Mouse (Mus musculus): Measurements from ENCODE around the gene Zfp710. TPM values are rescaled to one million over a fixed set of nuclear protein-coding genes. Genes with fewer than 3 reads are reported as not detected.

Gene Zfp710
- polyA plus RNA-seq, 1 experiment from 2014 or later: 17.0 TPM

GRCm38 (mm10) chr7:80090191-80091003 lies 65.8 kb downstream of the Zfp710 start:
- Histone ChIP-seq H3K4me3 (replicated peaks; ENCODE audit: low read depth, low read length) (no peak overlapping the region), H3K27ac (replicated peaks; ENCODE audit: low read depth, low read length) (no peak overlapping the region), H3K4me1 (ENCODE audit: control insufficient read depth, insufficient read depth, low read length) (no peaks in the 10 kb centered on the region), H3K36me3 (ENCODE audit: control insufficient read depth, insufficient read depth, low read length) (peaks cover 90% of the 10 kb centered on the region), H3K9me3 (ENCODE audit: control insufficient read depth, low read length) (no peaks in the 10 kb centered on the region), H3K27me3 (ENCODE audit: control insufficient read depth, insufficient read depth, low read length) (no peaks in the 10 kb centered on the region), H3K9ac (replicated peaks; ENCODE audit: low read length) (no peak overlapping the region), H3K4me2 (ENCODE audit: low read length) (no peak overlapping the region)
- DNase-seq: no peak
- 90% methylated on average over 18 of the region's 18 CpGs for WGBS
- ATAC-seq (ENCODE audit: low FRiP score, low TSS enrichment): no peak

GRCm38 (mm10) chr7:80091004-80091865 lies 66.6 kb downstream of the Zfp710 start:
- 74% methylated on average over 13 of the region's 13 CpGs for WGBS
- H3K4me2 ChIP-seq (ENCODE audit: low read length): no peak overlapping the region
- H3K4me1 ChIP-seq (ENCODE audit: control insufficient read depth, insufficient read depth, low read length): no peaks in the 10 kb centered on the region
- H3K9me3 ChIP-seq (ENCODE audit: control insufficient read depth, low read length): no peaks in the 10 kb centered on the region
- H3K27ac ChIP-seq (replicated peaks; ENCODE audit: low read depth, low read length): no peak overlapping the region
- no peaks in the 10 kb centered on the region for H3K27me3 ChIP-seq (ENCODE audit: control insufficient read depth, insufficient read depth, low read length)
- DNase-seq (no peak), ATAC-seq (ENCODE audit: low FRiP score, low TSS enrichment) (no peak)
- peaks cover 94% of the 10 kb centered on the region for H3K36me3 ChIP-seq (ENCODE audit: control insufficient read depth, insufficient read depth, low read length)
- no peak overlapping the region for H3K4me3 ChIP-seq (replicated peaks; ENCODE audit: low read depth, low read length)
- no peak overlapping the region for H3K9ac ChIP-seq (replicated peaks; ENCODE audit: low read length)

- DNase-seq (no peak), ATAC-seq (ENCODE audit: low FRiP score, low TSS enrichment) (no peak)
- Histone ChIP-seq H3K4me1 (ENCODE audit: control insufficient read depth, insufficient read depth, low read length) (no peaks in the 10 kb centered on the region), H3K27ac (replicated peaks; ENCODE audit: low read depth, low read length) (no peak overlapping the region), H3K4me3 (replicated peaks; ENCODE audit: low read depth, low read length) (no peak overlapping the region), H3K27me3 (ENCODE audit: control insufficient read depth, insufficient read depth, low read length) (no peaks in the 10 kb centered on the region), H3K9me3 (ENCODE audit: control insufficient read depth, low read length) (no peaks in the 10 kb centered on the region), H3K36me3 (ENCODE audit: control insufficient read depth, insufficient read depth, low read length) (peaks cover 94% of the 10 kb centered on the region), H3K4me2 (ENCODE audit: low read length) (no peak overlapping the region), H3K9ac (replicated peaks; ENCODE audit: low read length) (no peak overlapping the region)
- 86% methylated on average over 4 of the region's 4 CpGs for WGBS
These were observed 67.2 kb downstream of the Zfp710 start for GRCm38 (mm10) chr7:80091866-80092210.

GRCm38 (mm10) chr7:80092351-80093046 lies 67.9 kb downstream of the Zfp710 start:
- no peak overlapping the region for H3K4me3 ChIP-seq (replicated peaks; ENCODE audit: low read depth, low read length)
- H3K9ac ChIP-seq (replicated peaks; ENCODE audit: low read length): no peak overlapping the region
- 75% methylated on average over 9 of the region's 9 CpGs for WGBS
- no peaks in the 10 kb centered on the region for H3K9me3 ChIP-seq (ENCODE audit: control insufficient read depth, low read length)
- H3K36me3 ChIP-seq (ENCODE audit: control insufficient read depth, insufficient read depth, low read length): peaks cover 94% of the 10 kb centered on the region
- no peak for DNase-seq
- no peak overlapping the region for H3K4me2 ChIP-seq (ENCODE audit: low read length)
- ATAC-seq (ENCODE audit: low FRiP score, low TSS enrichment): no peak
- H3K27me3 ChIP-seq (ENCODE audit: control insufficient read depth, insufficient read depth, low read length): no peaks in the 10 kb centered on the region
- H3K27ac ChIP-seq (replicated peaks; ENCODE audit: low read depth, low read length): no peak overlapping the region
- no peaks in the 10 kb centered on the region for H3K4me1 ChIP-seq (ENCODE audit: control insufficient read depth, insufficient read depth, low read length)

GRCm38 (mm10) chr7:80094481-80094880 lies 69.9 kb downstream of the Zfp710 start:
- Histone ChIP-seq H3K4me3 (replicated peaks; ENCODE audit: low read depth, low read length) (no peak overlapping the region), H3K4me1 (ENCODE audit: control insufficient read depth, insufficient read depth, low read length) (no peaks in the 10 kb centered on the region), H3K4me2 (ENCODE audit: low read length) (no peak overlapping the region), H3K9ac (replicated peaks; ENCODE audit: low read length) (no peak overlapping the region), H3K36me3 (ENCODE audit: control insufficient read depth, insufficient read depth, low read length) (peaks cover 97% of the 10 kb centered on the region), H3K27me3 (ENCODE audit: control insufficient read depth, insufficient read depth, low read length) (no peaks in the 10 kb centered on the region), H3K9me3 (ENCODE audit: control insufficient read depth, low read length) (no peaks in the 10 kb centered on the region), H3K27ac (replicated peaks; ENCODE audit: low read depth, low read length) (no peak overlapping the region)
- DNase-seq (no peak), ATAC-seq (ENCODE audit: low FRiP score, low TSS enrichment) (no peak)
- WGBS: 64% methylated on average over 5 of the region's 5 CpGs

GRCm38 (mm10) chr7:80095598-80096309 lies 71.1 kb downstream of the Zfp710 start:
- Histone ChIP-seq H3K4me1 (ENCODE audit: control insufficient read depth, insufficient read depth, low read length) (no peaks in the 10 kb centered on the region), H3K4me2 (ENCODE audit: low read length) (no peak overlapping the region), H3K27me3 (ENCODE audit: control insufficient read depth, insufficient read depth, low read length) (no peaks in the 10 kb centered on the region), H3K36me3 (ENCODE audit: control insufficient read depth, insufficient read depth, low read length) (peaks cover 97% of the 10 kb centered on the region), H3K4me3 (replicated peaks; ENCODE audit: low read depth, low read length) (no peak overlapping the region), H3K9ac (replicated peaks; ENCODE audit: low read length) (no peak overlapping the region), H3K27ac (replicated peaks; ENCODE audit: low read depth, low read length) (no peak overlapping the region), H3K9me3 (ENCODE audit: control insufficient read depth, low read length) (no peaks in the 10 kb centered on the region)
- DNase-seq (no peak), ATAC-seq (ENCODE audit: low FRiP score, low TSS enrichment) (no peak)
- 96% methylated on average over 20 of the region's 20 CpGs for WGBS

GRCm38 (mm10) chr7:80098389-80098976 lies 73.9 kb downstream of the Zfp710 start:
- ATAC-seq (ENCODE audit: low FRiP score, low TSS enrichment) (no peak), DNase-seq (no peak)

GRCm38 (mm10) chr7:80103335-80103734 lies 78.7 kb downstream of the Zfp710 start:
- Histone ChIP-seq H3K4me1 (ENCODE audit: control insufficient read depth, insufficient read depth, low read length) (no peaks in the 10 kb centered on the region), H3K9ac (replicated peaks; ENCODE audit: low read length) (no peak overlapping the region), H3K27ac (replicated peaks; ENCODE audit: low read depth, low read length) (no peak overlapping the region; the same call in 1 of the 2 replicates), H3K9me3 (ENCODE audit: control insufficient read depth, low read length) (no peaks in the 10 kb centered on the region), H3K36me3 (ENCODE audit: control insufficient read depth, insufficient read depth, low read length) (peaks cover 43% of the 10 kb centered on the region), H3K4me3 (replicated peaks; ENCODE audit: low read depth, low read length) (no peak overlapping the region), H3K27me3 (ENCODE audit: control insufficient read depth, insufficient read depth, low read length) (no peaks in the 10 kb centered on the region), H3K4me2 (ENCODE audit: low read length) (no peak overlapping the region)
- no peak for DNase-seq
- ATAC-seq (ENCODE audit: low FRiP score, low TSS enrichment): no peak
- WGBS: 93% methylated on average over 3 of the region's 3 CpGs

More at GRCm38 (mm10) chr7:80098389-80098976, 73.9 kb downstream of the Zfp710 start:
- Histone ChIP-seq H3K36me3 (ENCODE audit: control insufficient read depth, insufficient read depth, low read length) (peaks cover 91% of the 10 kb centered on the region), H3K9me3 (ENCODE audit: control insufficient read depth, low read length) (no peaks in the 10 kb centered on the region), H3K4me2 (ENCODE audit: low read length) (no peak overlapping the region), H3K4me3 (replicated peaks; ENCODE audit: low read depth, low read length) (no peak overlapping the region), H3K4me1 (ENCODE audit: control insufficient read depth, insufficient read depth, low read length) (no peaks in the 10 kb centered on the region), H3K9ac (replicated peaks; ENCODE audit: low read length) (no peak overlapping the region), H3K27ac (replicated peaks; ENCODE audit: low read depth, low read length) (no peak overlapping the region), H3K27me3 (ENCODE audit: control insufficient read depth, insufficient read depth, low read length) (no peaks in the 10 kb centered on the region)
- WGBS: 96% methylated on average over 13 of the region's 13 CpGs
